Mouse (Mus musculus) olfactory bulb, adult 2 months (tissue): ENCODE data around the gene Akap6.

ENCODE experiments used
- CTCF ChIP-seq: fragments of 200-500 bp; IDR thresholded peaks from 2 replicates; pipeline ENCODE4 v1.5.1; 2012; ENCODE audit warnings: low read depth, mild to moderate bottlenecking, low read length, moderate library complexity; ENCODE audit not compliant: insufficient read depth
- POLR2A ChIP-seq: fragments of 200-500 bp; IDR thresholded peaks from 2 replicates; pipeline ENCODE4 v1.6.1; 2012; ENCODE audit warnings: mild to moderate bottlenecking, low read depth, low read length, moderate library complexity; ENCODE audit not compliant: insufficient read depth

DNA sequence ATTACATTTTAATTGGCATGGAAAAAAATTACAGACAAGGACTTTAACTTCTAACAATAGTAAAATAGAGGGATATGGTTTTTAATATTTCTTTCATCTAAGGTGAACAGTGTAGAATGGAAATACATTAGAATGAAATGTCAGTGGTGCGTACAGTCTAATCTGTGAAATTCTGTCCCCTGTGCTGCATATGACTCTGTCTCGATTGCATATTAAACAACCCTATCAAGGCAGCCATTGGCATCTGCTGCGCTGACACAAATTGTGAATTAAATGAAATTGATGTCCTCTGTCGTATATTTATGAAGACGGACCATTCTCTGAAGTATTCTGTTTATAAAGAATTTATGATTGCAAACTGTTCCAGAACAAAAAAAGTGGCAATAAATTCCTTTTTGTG lies 371.7 kb downstream of the Akap6 start:
- TF ChIP-seq CTCF = no peak
- no peak for TF ChIP-seq POLR2A
